ENCODE assay signal across 8 mouse cellular contexts in the genomic region with DNA sequence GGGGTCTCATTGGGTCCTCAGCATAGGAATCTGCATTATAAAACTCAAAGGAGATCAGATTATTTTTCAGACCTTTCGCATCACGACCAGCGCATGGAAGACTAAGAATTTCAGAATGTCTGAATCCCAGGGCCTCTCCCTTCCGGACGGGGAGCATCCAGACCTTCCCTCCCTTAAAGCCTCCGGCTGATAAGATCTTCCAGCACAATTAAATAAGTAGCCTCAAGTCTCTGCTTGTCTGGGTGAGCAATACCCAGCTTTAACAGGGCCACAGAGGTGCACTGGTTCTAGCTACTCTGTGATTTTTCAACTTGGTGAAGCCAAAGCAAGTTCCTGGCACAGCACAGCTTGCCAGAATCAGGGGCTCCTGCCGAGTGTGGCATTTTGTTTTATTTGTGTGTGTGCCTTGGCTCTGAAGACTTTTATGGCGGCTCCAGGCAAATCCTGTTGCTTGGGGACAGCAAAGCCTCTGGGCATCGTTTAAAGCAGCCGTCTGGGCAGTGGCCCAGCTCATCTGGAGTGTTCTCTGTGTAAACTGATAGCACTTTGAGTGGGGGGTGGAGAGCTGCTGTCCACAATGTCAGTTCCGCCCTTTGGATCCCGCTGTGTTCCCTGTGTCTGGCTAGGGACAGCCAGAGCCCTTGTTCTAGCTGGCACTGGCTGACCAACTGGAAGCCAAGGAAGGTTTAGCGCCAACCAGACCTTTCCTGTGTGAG. TPM values are rescaled to one million over a fixed set of nuclear protein-coding genes. Genes with fewer than 3 reads are reported as not detected.
DNase-seq lines count a peak whose midpoint lies in the region; ATAC-seq and TF ChIP-seq lines count a peak whose summit lies in the region.

No protein-coding gene starts in this region.

- H3K36me3 ChIP-seq in kidney, adult 2 months (ENCODE audit: control insufficient read depth, insufficient read depth, low read length): no peaks in the 10 kb centered on the region
- H3K36me3 ChIP-seq in limb, embryonic 11.5 days (ENCODE audit: control insufficient read depth, insufficient read depth, low read length): no peaks in the 10 kb centered on the region; the same call in 1 of the 2 replicates
- no peaks in the 10 kb centered on the region for H3K36me3 ChIP-seq in midbrain, embryonic 13.5 days

- TF ChIP-seq POLR2A in kidney, adult 2 months (IDR thresholded peaks at IDR 0.05; ENCODE audit: low read depth, low read length): no peak

- peak overlapping the region; percentile 35 for H3K4me2 ChIP-seq in limb, embryonic 11.5 days (ENCODE audit: low read depth, severe bottlenecking)
- peak overlapping the region; percentile 30 for H3K4me2 ChIP-seq in midbrain, embryonic 13.5 days (replicated peaks)

- no peaks in the 10 kb centered on the region for H3K4me1 ChIP-seq in kidney, adult 2 months (ENCODE audit: control insufficient read depth, insufficient read depth, low read length)
- peaks cover 12% of the 10 kb centered on the region for H3K4me1 ChIP-seq in limb, embryonic 11.5 days (ENCODE audit: control insufficient read depth, insufficient read depth, low read length)
- H3K4me1 ChIP-seq in midbrain, embryonic 13.5 days (replicated peaks): peaks cover 9% of the 10 kb centered on the region; the same call in 1 of the 2 replicates

- no peaks in the 10 kb centered on the region for H3K9me3 ChIP-seq in limb, embryonic 11.5 days (ENCODE audit: control insufficient read depth, low read length)
- H3K9me3 ChIP-seq in midbrain, embryonic 13.5 days: no peaks in the 10 kb centered on the region

- 34% methylated on average over 13 of the region's 13 CpGs for WGBS in kidney, adult 2 months
- 22% methylated on average over 13 of the region's 13 CpGs for WGBS in limb, embryonic 11.5 days
- 39% methylated on average over 13 of the region's 13 CpGs for WGBS in midbrain, embryonic 13.5 days

- no peak for TF ChIP-seq CTCF in kidney, adult 2 months (conservative IDR thresholded peaks at IDR 0.05; ENCODE audit: insufficient read depth, insufficient read length, low read depth, low read length)

- no peak overlapping the region for H3K27ac ChIP-seq in kidney, adult 2 months (ENCODE audit: insufficient read depth, low read depth, low read length)
- H3K27ac ChIP-seq in limb, embryonic 11.5 days (replicated peaks; ENCODE audit: low read depth, low read length): no peak overlapping the region
- H3K27ac ChIP-seq in midbrain, embryonic 13.5 days: no peak overlapping the region

- DNase-seq in adrenal gland, postnatal 10 days: peak; percentile 84
- peak; percentile 31 for DNase-seq in embryo, embryonic 9.5 days (ENCODE audit: extremely low spot score)
- peak; percentile 91 to 95 for DNase-seq in heart, adult 18-20 months
- DNase-seq in kidney, adult 2 months: peak; percentile 57
- DNase-seq in limb, embryonic 11.5 days (ENCODE audit: low spot score): peak; percentile 34
- peak; percentile 74 for DNase-seq in testis, postnatal 10 days (ENCODE audit: low spot score)
- no peak for DNase-seq in spleen, postnatal 4 days (ENCODE audit: low spot score in 2 of 2)

- no peak for ATAC-seq in limb, embryonic 11.5 days (ENCODE audit: insufficient number of reproducible peaks, low FRiP score, low TSS enrichment, low read depth)
- peak; percentile 46; the same call in 1 of the 2 replicates for ATAC-seq in midbrain, embryonic 13.5 days

- H3K4me3 ChIP-seq in kidney, adult 2 months (ENCODE audit: insufficient read depth, low read depth, low read length): peak overlapping the region; percentile 12
- H3K4me3 ChIP-seq in limb, embryonic 11.5 days (ENCODE audit: low read depth, low read length): peak overlapping the region; percentile 20; the same call in 1 of the 2 replicates
- H3K4me3 ChIP-seq in midbrain, embryonic 13.5 days (replicated peaks): no peak overlapping the region

- peak overlapping the region; percentile 30; the same call in 1 of the 2 replicates for H3K9ac ChIP-seq in limb, embryonic 11.5 days (ENCODE audit: low read length)
- 0 out of 2 replicates have a peak overlapping the region, but pooled peaks have one; percentile 19 for H3K9ac ChIP-seq in midbrain, embryonic 13.5 days (replicated peaks)

- H3K27me3 ChIP-seq in kidney, adult 2 months (replicated peaks; ENCODE audit: control insufficient read depth, insufficient read depth, low read length): no peaks in the 10 kb centered on the region
- H3K27me3 ChIP-seq in limb, embryonic 11.5 days (ENCODE audit: control insufficient read depth, insufficient read depth, low read length): no peaks in the 10 kb centered on the region
- no peaks in the 10 kb centered on the region for H3K27me3 ChIP-seq in midbrain, embryonic 13.5 days

RNA-seq across cellular contexts. Expression of gene Aox1, which starts 0.6 kb away (rescaled TPM):
- total RNA-seq in adrenal gland, postnatal 10 days (2021): 10 to 100 TPM; 19.2 to 26.3 TPM
- 10 to 100 TPM in 1 of 2 experiments, 1 to 10 TPM in 1; 8.6 to 14.3 TPM for total RNA-seq in heart, adult 18-20 months (2021)
- 1.3 and 1.8 TPM in 2 replicates for polyA plus RNA-seq in kidney, adult 2 months (2012; rRNA removed)
- 0.14 TPM in 1 of 2 replicates, not detected in the other for polyA plus RNA-seq in limb, embryonic 11.5 days (2014; fragmentation: Nextera tagmentation; extraction: Ambion mirVana)
- polyA plus RNA-seq in midbrain, embryonic 13.5 days (2015; fragmentation: Nextera tagmentation; extraction: Ambion mirVana): 0.12 TPM in 2 replicates

RNA-seq across cellular contexts. Expression of gene Kctd18, which starts 11.6 kb away (rescaled TPM):
- total RNA-seq in adrenal gland, postnatal 10 days (2021): 10 to 100 TPM; 14.4 to 15.8 TPM
- 1 to 10 TPM; 5.9 to 7.7 TPM for total RNA-seq in heart, adult 18-20 months (2021)
- polyA plus RNA-seq in kidney, adult 2 months (2012; rRNA removed): 4.3 and 4.8 TPM in 2 replicates
- polyA plus RNA-seq in limb, embryonic 11.5 days (2014; fragmentation: Nextera tagmentation; extraction: Ambion mirVana): 15.7 and 20.3 TPM in 2 replicates
- polyA plus RNA-seq in midbrain, embryonic 13.5 days (2015; fragmentation: Nextera tagmentation; extraction: Ambion mirVana): 24.3 and 26.3 TPM in 2 replicates

RNA-seq across cellular contexts. Expression of gene Sgo2a, which starts 34.5 kb away (rescaled TPM):
- total RNA-seq in adrenal gland, postnatal 10 days (2021): 1 to 10 TPM; 4.8 to 6.0 TPM
- total RNA-seq in heart, adult 18-20 months (2021): 1 to 10 TPM; 3.5 to 5.1 TPM
- 0.03 and 0.05 TPM in 2 replicates for polyA plus RNA-seq in kidney, adult 2 months (2012; rRNA removed)
- polyA plus RNA-seq in limb, embryonic 11.5 days (2014; fragmentation: Nextera tagmentation; extraction: Ambion mirVana): 28.6 and 28.8 TPM in 2 replicates
- 8.4 and 8.5 TPM in 2 replicates for polyA plus RNA-seq in midbrain, embryonic 13.5 days (2015; fragmentation: Nextera tagmentation; extraction: Ambion mirVana)

Comparison
In these comparisons a context has a peak if more than half of its experiments do, and no peak if none do; other contexts are left out.
1. DNase-seq: peak in adrenal gland, postnatal 10 days (single experiment), embryo, embryonic 9.5 days (single experiment), heart, adult 18-20 months (2 of 2), kidney, adult 2 months (single experiment), limb, embryonic 11.5 days (single experiment) and testis, postnatal 10 days (single experiment); none in spleen, postnatal 4 days (0 of 2).